Mouse (Mus musculus) forebrain, embryonic 11.5 days (tissue): ENCODE data around the gene Ranbp3l. TPM values are rescaled to one million over a fixed set of nuclear protein-coding genes. Genes with fewer than 3 reads are reported as not detected.

Experiments used
- ATAC-seq: fragments of 200-750 bp; cut with Nextera tagmentation; replicated peaks from 2 replicates; pipeline ENCODE4 v1.8.0; 2017; ENCODE audit warnings: moderate TSS enrichment; ENCODE audit not compliant: low FRiP score
- DNase-seq: peaks from one replicate; pipeline ENCODE4 v3.0.0-alpha.2; 2017; ENCODE audit warnings: low spot score
- H3K27ac ChIP-seq: fragments of 300-500 bp; sonication (generic); 2 replicates; pipeline ENCODE4 v1.5.1; 2014; ENCODE audit warnings: low read depth, low read length
- H3K27me3 ChIP-seq: fragments of 300-500 bp; sonication (generic); 2 replicates; pipeline ENCODE4 v1.6.1; 2014; ENCODE audit warnings: mild to moderate bottlenecking, low read length, mixed read lengths; ENCODE audit not compliant: control insufficient read depth, insufficient read depth
- H3K36me3 ChIP-seq: fragments of 300-500 bp; sonication (generic); 2 replicates; pipeline ENCODE4 v1.6.1; 2014; ENCODE audit warnings: mild to moderate bottlenecking, low read length, moderate library complexity, mixed read lengths; ENCODE audit not compliant: control insufficient read depth, insufficient read depth
- H3K4me1 ChIP-seq: fragments of 300-500 bp; sonication (generic); replicated peaks from 2 replicates; pipeline ENCODE4 v1.6.1; 2014; ENCODE audit warnings: low read length, mixed read lengths; ENCODE audit not compliant: control insufficient read depth, insufficient read depth
- H3K4me2 ChIP-seq: fragments of 300-500 bp; sonication (generic); 2 replicates; pipeline ENCODE4 v1.6.1; 2014; ENCODE audit warnings: low read depth, mild to moderate bottlenecking, low read length, moderate library complexity, mixed read lengths; ENCODE audit not compliant: severe bottlenecking
- H3K4me3 ChIP-seq: fragments of 300-500 bp; sonication (generic); 2 replicates; pipeline ENCODE4 v1.5.1; 2014; ENCODE audit warnings: low read depth, low read length
- H3K9ac ChIP-seq: fragments of 300-500 bp; sonication (generic); 2 replicates; pipeline ENCODE4 v1.6.1; 2014; ENCODE audit warnings: low read length
- H3K9me3 ChIP-seq: fragments of 300-500 bp; sonication (generic); 2 replicates; pipeline ENCODE4 v1.6.1; 2016; ENCODE audit warnings: low read length, mixed read lengths; ENCODE audit not compliant: control insufficient read depth
- WGBS: fragments of 180-500 bp; shearing (Covaris S2); extraction: QIAGEN DNeasy Blood & Tissue Kit; methylation state at CpG from one replicate; pipeline ENCODE4 v1.1.7; 2014; 5-methylcytosine and 5-hydroxymethylcytosine counted together
- polyA plus RNA-seq: library from polyadenylated mRNA; unstranded; fragments of >200 nt; fragmentation: Nextera tagmentation; extraction: Ambion mirVana; gene quantifications from 2 replicates; pipeline ENCODE4 v1.2.1, GENCODE M21; 2014

Ranbp3l gene
- 0.76 and 1.9 TPM in 2 replicates for polyA plus RNA-seq

- Histone ChIP-seq H3K36me3 (no peaks in the 10 kb centered on the region), H3K9ac (no peak within 1 kb of the TSS), H3K27me3 (no peaks in the 10 kb centered on the region), H3K4me1 (no peaks in the 10 kb centered on the region), H3K27ac (no peak within 1 kb of the TSS), H3K4me3 (no peak within 1 kb of the TSS), H3K4me2 (no peak within 1 kb of the TSS), H3K9me3 (no peaks in the 10 kb centered on the region)
- ATAC-seq = no peak
- DNase-seq = no peak
- 61% methylated on average over 18 of the region's 18 CpGs for WGBS
Measured at GRCm38 (mm10) chr15:8967573-8968228, at the start of gene Ranbp3l. TSS of gene Ranbp3l (plus strand) at chr15:8967949.

GRCm38 (mm10) chr15:8930061-8930460, 37.7 kb upstream of the Ranbp3l start:
- no peaks in the 10 kb centered on the region for H3K9me3 ChIP-seq
- H3K4me2 ChIP-seq = no peak overlapping the region
- no peak overlapping the region for H3K4me3 ChIP-seq
- ATAC-seq = no peak
- no peak for DNase-seq
- no peak overlapping the region for H3K27ac ChIP-seq
- no peak overlapping the region for H3K9ac ChIP-seq
- H3K4me1 ChIP-seq = no peaks in the 10 kb centered on the region
- H3K27me3 ChIP-seq = no peaks in the 10 kb centered on the region
- no peaks in the 10 kb centered on the region for H3K36me3 ChIP-seq
- WGBS = 78% methylated on average over 1 of the region's 1 CpGs

- WGBS = 90% methylated on average over 3 of the region's 3 CpGs
- Histone ChIP-seq H3K36me3 (no peaks in the 10 kb centered on the region), H3K9ac (no peak overlapping the region), H3K27me3 (no peaks in the 10 kb centered on the region), H3K9me3 (no peaks in the 10 kb centered on the region), H3K4me2 (no peak overlapping the region), H3K4me1 (no peaks in the 10 kb centered on the region), H3K4me3 (no peak overlapping the region), H3K27ac (no peak overlapping the region)
- no peak for ATAC-seq
- DNase-seq = no peak
Measured at GRCm38 (mm10) chr15:8936911-8937310, 30.8 kb upstream of the Ranbp3l start.

GRCm38 (mm10) chr15:8940861-8941260, 26.9 kb upstream of the Ranbp3l start:
- Histone ChIP-seq H3K27me3 (no peaks in the 10 kb centered on the region), H3K9ac (no peak overlapping the region), H3K4me3 (no peak overlapping the region), H3K4me1 (no peaks in the 10 kb centered on the region), H3K36me3 (no peaks in the 10 kb centered on the region), H3K4me2 (no peak overlapping the region), H3K9me3 (no peaks in the 10 kb centered on the region), H3K27ac (no peak overlapping the region)
- WGBS = 89% methylated on average over 5 of the region's 5 CpGs
- ATAC-seq = no peak
- no peak for DNase-seq

GRCm38 (mm10) chr15:8950856-8951255, 16.9 kb upstream of the Ranbp3l start:
- Histone ChIP-seq H3K4me1 (no peaks in the 10 kb centered on the region), H3K27me3 (no peaks in the 10 kb centered on the region), H3K4me2 (no peak overlapping the region), H3K9me3 (no peaks in the 10 kb centered on the region), H3K4me3 (no peak overlapping the region), H3K36me3 (no peaks in the 10 kb centered on the region), H3K27ac (no peak overlapping the region), H3K9ac (no peak overlapping the region)
- ATAC-seq (no peak), DNase-seq (no peak)
- WGBS = 83% methylated on average over 4 of the region's 4 CpGs

GRCm38 (mm10) chr15:8963323-8963722, 4.4 kb upstream of the Ranbp3l start:
- Histone ChIP-seq H3K9ac (no peak overlapping the region), H3K27ac (no peak overlapping the region), H3K4me3 (no peak overlapping the region), H3K36me3 (no peaks in the 10 kb centered on the region), H3K27me3 (no peaks in the 10 kb centered on the region), H3K4me1 (no peaks in the 10 kb centered on the region), H3K9me3 (no peaks in the 10 kb centered on the region), H3K4me2 (no peak overlapping the region)
- WGBS = 63% methylated on average over 2 of the region's 2 CpGs
- ATAC-seq (no peak), DNase-seq (no peak)

GRCm38 (mm10) chr15:8968229-8968595, 463 bp downstream of the Ranbp3l start:
- H3K4me3 ChIP-seq = no peak overlapping the region
- H3K27ac ChIP-seq = no peak overlapping the region
- no peak overlapping the region for H3K4me2 ChIP-seq
- no peaks in the 10 kb centered on the region for H3K36me3 ChIP-seq
- DNase-seq = no peak
- no peaks in the 10 kb centered on the region for H3K27me3 ChIP-seq
- 92% methylated on average over 14 of the region's 14 CpGs for WGBS
- ATAC-seq = no peak
- H3K9me3 ChIP-seq = no peaks in the 10 kb centered on the region
- H3K4me1 ChIP-seq = no peaks in the 10 kb centered on the region
- H3K9ac ChIP-seq = no peak overlapping the region

GRCm38 (mm10) chr15:8969061-8969635, 1.4 kb downstream of the Ranbp3l start:
- Histone ChIP-seq H3K36me3 (no peaks in the 10 kb centered on the region), H3K27ac (no peak overlapping the region), H3K9ac (no peak overlapping the region), H3K9me3 (no peaks in the 10 kb centered on the region), H3K4me3 (no peak overlapping the region), H3K4me1 (no peaks in the 10 kb centered on the region), H3K27me3 (no peaks in the 10 kb centered on the region), H3K4me2 (no peak overlapping the region)
- 89% methylated on average over 10 of the region's 10 CpGs for WGBS
- no peak for ATAC-seq
- DNase-seq = no peak

- H3K27me3 ChIP-seq = no peaks in the 10 kb centered on the region
- no peak for ATAC-seq
- no peak overlapping the region for H3K4me2 ChIP-seq
- H3K36me3 ChIP-seq = no peaks in the 10 kb centered on the region
- no peak for DNase-seq
- no peak overlapping the region for H3K4me3 ChIP-seq
- no peak overlapping the region for H3K9ac ChIP-seq
- no peaks in the 10 kb centered on the region for H3K9me3 ChIP-seq
- 94% methylated on average over 6 of the region's 6 CpGs for WGBS
- no peak overlapping the region for H3K27ac ChIP-seq
- H3K4me1 ChIP-seq = no peaks in the 10 kb centered on the region
Measured at GRCm38 (mm10) chr15:8991211-8991610, 23.5 kb downstream of the Ranbp3l start.
